Mouse (Mus musculus) adrenal gland, postnatal 14 days (tissue): ENCODE results near the gene Gm20817. TPM values are rescaled to one million over a fixed set of nuclear protein-coding genes. Genes with fewer than 3 reads are reported as not detected.
"Not testable (repeated sequence)": the region's sequence is repeated elsewhere in the genome, so short reads cannot be mapped to it uniquely, and the experiment has no call there.

Experiments used
- DNase-seq: peaks from one replicate; pipeline ENCODE4 v3.0.0; 2021; ENCODE audit warnings: mixed read lengths
- long read RNA-seq, 2 experiments: library from polyadenylated mRNA; stranded (forward); transcript quantifications; one replicate each; pipeline ENCODE4 v2.0.0; 2021
- total RNA-seq: library from RNA; stranded (reverse); gene quantifications from 2 replicates; pipeline ENCODE4 v1.2.3, GENCODE M21; 2021

Gene Gm20817
- not detected in 2 replicates for total RNA-seq
- long read RNA-seq, experiment 1 = 0 reads
- long read RNA-seq, experiment 2 = 0 reads

- DNase-seq = not testable (repeated sequence)
Measured at GRCm38 (mm10) chrY:68832628-68833027, at the start of gene Gm20817. Gene Gm20817, minus strand, starts transcription at chrY:68832728.
